Mouse (Mus musculus): ENCODE results near the gene Olfr1225. TPM values are rescaled to one million over a fixed set of nuclear protein-coding genes. Genes with fewer than 3 reads are reported as not detected.
"Not testable (repeated sequence)": the region's sequence is repeated elsewhere in the genome, so short reads cannot be mapped to it uniquely, and the experiment has no call there.

The Olfr1225 gene
- not detected in 2 replicates for polyA plus RNA-seq (2012; rRNA removed)

GRCm38 (mm10) chr2:89174569-89174968 lies at the start of gene Olfr1225:
Gene Olfr1225, minus strand, starts transcription at chr2:89174669.
- H3K4me3 ChIP-seq (replicated peaks; ENCODE audit: extremely low read depth, low read depth, low read length) = no peak within 1 kb of the TSS
- WGBS = 90% methylated on average over 1 of the region's 1 CpGs
- DNase-seq = no peak
- TF ChIP-seq CTCF (IDR thresholded peaks at IDR 0.05; ENCODE audit: insufficient read depth, low read length) = no peak
- no peaks in the 10 kb centered on the region for H3K4me1 ChIP-seq (ENCODE audit: control insufficient read depth, insufficient read depth, low read length)

- no peak within 1 kb of the TSS for H3K4me3 ChIP-seq (replicated peaks; ENCODE audit: extremely low read depth, low read depth, low read length)
Measured at GRCm38 (mm10) chr2:89199948-89200347, 25.5 kb upstream of the Olfr1225 start, which contains the start of gene Olfr1226. Gene Olfr1226, minus strand, starts transcription at chr2:89200048.

GRCm38 (mm10) chr2:89196325-89196982 lies 22.0 kb upstream of the Olfr1225 start:
- TF ChIP-seq CTCF (IDR thresholded peaks at IDR 0.05; ENCODE audit: insufficient read depth, low read length) (no peak), POLR2A (IDR thresholded peaks at IDR 0.05; ENCODE audit: borderline replicate concordance, extremely low read depth, low read depth, low read length) (no peak)
- H3K4me1 ChIP-seq (ENCODE audit: control insufficient read depth, insufficient read depth, low read length) = no peaks in the 10 kb centered on the region
- DNase-seq = no peak
- H3K4me3 ChIP-seq (replicated peaks; ENCODE audit: extremely low read depth, low read depth, low read length) = no peak overlapping the region
- 66% methylated on average over 3 of the region's 3 CpGs for WGBS

More at GRCm38 (mm10) chr2:89199948-89200347, 25.5 kb upstream of the Olfr1225 start, which contains the start of gene Olfr1226:
- TF ChIP-seq POLR2A (IDR thresholded peaks at IDR 0.05; ENCODE audit: borderline replicate concordance, extremely low read depth, low read depth, low read length) = no peak
- no peak for TF ChIP-seq CTCF (IDR thresholded peaks at IDR 0.05; ENCODE audit: insufficient read depth, low read length)
- no peaks in the 10 kb centered on the region for H3K4me1 ChIP-seq (ENCODE audit: control insufficient read depth, insufficient read depth, low read length)
- DNase-seq = no peak
- WGBS = 46% methylated on average over 2 of the region's 2 CpGs

- WGBS = 83% methylated on average over 4 of the region's 4 CpGs
- H3K4me1 ChIP-seq (ENCODE audit: control insufficient read depth, insufficient read depth, low read length); H3K4me3 ChIP-seq (replicated peaks; ENCODE audit: extremely low read depth, low read depth, low read length); DNase-seq: not testable (repeated sequence)
Measured at GRCm38 (mm10) chr2:89164711-89165110, 9.8 kb downstream of the Olfr1225 start.

GRCm38 (mm10) chr2:89163991-89164390 lies 10.5 kb downstream of the Olfr1225 start, which contains the start of gene Olfr1224-ps1:
Gene Olfr1224-ps1, minus strand, starts transcription at chr2:89164091.
- not testable (repeated sequence) for H3K4me3 ChIP-seq (replicated peaks; ENCODE audit: extremely low read depth, low read depth, low read length); DNase-seq; H3K4me1 ChIP-seq (ENCODE audit: control insufficient read depth, insufficient read depth, low read length)
- WGBS = 87% methylated on average over 8 of the region's 8 CpGs

- WGBS = 34% methylated on average over 1 of the region's 1 CpGs
Measured at GRCm38 (mm10) chr2:89151460-89151859, 23.0 kb downstream of the Olfr1225 start, which contains the start of gene Olfr1223. Gene Olfr1223, minus strand, starts transcription at chr2:89151560.

GRCm38 (mm10) chr2:89132954-89133353 lies 41.5 kb downstream of the Olfr1225 start, which contains the start of gene Olfr1222:
Gene Olfr1222, minus strand, starts transcription at chr2:89133054.
- DNase-seq = no peak
- WGBS = 40% methylated on average over 3 of the region's 3 CpGs
- no peak within 1 kb of the TSS for H3K4me3 ChIP-seq (replicated peaks; ENCODE audit: extremely low read depth, low read depth, low read length)
- TF ChIP-seq POLR2A (IDR thresholded peaks at IDR 0.05; ENCODE audit: borderline replicate concordance, extremely low read depth, low read depth, low read length) (no peak), CTCF (IDR thresholded peaks at IDR 0.05; ENCODE audit: insufficient read depth, low read length) (no peak)
- H3K4me1 ChIP-seq (ENCODE audit: control insufficient read depth, insufficient read depth, low read length) = no peaks in the 10 kb centered on the region

More at GRCm38 (mm10) chr2:89151460-89151859, 23.0 kb downstream of the Olfr1225 start, which contains the start of gene Olfr1223:
- H3K4me1 ChIP-seq (ENCODE audit: control insufficient read depth, insufficient read depth, low read length) = no peaks in the 10 kb centered on the region
- no peak for TF ChIP-seq CTCF (IDR thresholded peaks at IDR 0.05; ENCODE audit: insufficient read depth, low read length)
- TF ChIP-seq POLR2A (IDR thresholded peaks at IDR 0.05; ENCODE audit: borderline replicate concordance, extremely low read depth, low read depth, low read length) = no peak
- H3K4me3 ChIP-seq (replicated peaks; ENCODE audit: extremely low read depth, low read depth, low read length) = no peak within 1 kb of the TSS
- DNase-seq = no peak

Other genes starting within 250 kb of the Olfr1225 start
- gene Olfr1211, start 236.6 kb downstream of the Olfr1225 start, polyA plus RNA-seq (2012; rRNA removed) = not detected in 2 replicates
- not detected in 2 replicates for gene Olfr1212, start 220.7 kb downstream of the Olfr1225 start, polyA plus RNA-seq (2012; rRNA removed)
- not detected in 2 replicates for gene Gm13762, start 194.4 kb downstream of the Olfr1225 start, polyA plus RNA-seq (2012; rRNA removed)
- not detected in 2 replicates for gene Olfr1214, start 182.0 kb downstream of the Olfr1225 start, polyA plus RNA-seq (2012; rRNA removed)
- gene Olfr1215, start 167.7 kb downstream of the Olfr1225 start, polyA plus RNA-seq (2012; rRNA removed) = not detected in 2 replicates
- not detected in 2 replicates for gene Olfr1216, start 156.3 kb downstream of the Olfr1225 start, polyA plus RNA-seq (2012; rRNA removed)
- not detected in 2 replicates for gene Olfr1217, start 142.6 kb downstream of the Olfr1225 start, polyA plus RNA-seq (2012; rRNA removed)
- gene Olfr1218, start 113.5 kb downstream of the Olfr1225 start, polyA plus RNA-seq (2012; rRNA removed) = not detected in 2 replicates
- not detected in 2 replicates for gene Olfr1219, start 91.2 kb downstream of the Olfr1225 start, polyA plus RNA-seq (2012; rRNA removed)
- not detected in 2 replicates for gene Olfr1220, start 67.8 kb downstream of the Olfr1225 start, polyA plus RNA-seq (2012; rRNA removed)
- not detected in 2 replicates for gene Olfr1221, start 57.4 kb downstream of the Olfr1225 start, polyA plus RNA-seq (2012; rRNA removed)
- gene Olfr1222, start 41.6 kb downstream of the Olfr1225 start, polyA plus RNA-seq (2012; rRNA removed) = not detected in 2 replicates
- not detected in 2 replicates for gene Olfr1223, start 23.1 kb downstream of the Olfr1225 start, polyA plus RNA-seq (2012; rRNA removed)
- gene Olfr1224-ps1, start 10.6 kb downstream of the Olfr1225 start, polyA plus RNA-seq (2012; rRNA removed) = not detected in 2 replicates
- gene Olfr1226, start 25.4 kb upstream of the Olfr1225 start, polyA plus RNA-seq (2012; rRNA removed) = not detected in 2 replicates
- gene Olfr1228, start 79.4 kb upstream of the Olfr1225 start, polyA plus RNA-seq (2012; rRNA removed) = not detected in 2 replicates
- not detected in 2 replicates for gene Olfr1229, start 113.3 kb upstream of the Olfr1225 start, polyA plus RNA-seq (2012; rRNA removed)
- gene Olfr1230, start 122.6 kb upstream of the Olfr1225 start, polyA plus RNA-seq (2012; rRNA removed) = not detected in 2 replicates
- gene Olfr1231, start 132.4 kb upstream of the Olfr1225 start, polyA plus RNA-seq (2012; rRNA removed) = not detected in 2 replicates
- not detected in 2 replicates for gene Olfr1232, start 155.0 kb upstream of the Olfr1225 start, polyA plus RNA-seq (2012; rRNA removed)
- gene Olfr1233, start 167.7 kb upstream of the Olfr1225 start, polyA plus RNA-seq (2012; rRNA removed) = not detected in 2 replicates
- gene Olfr1234, start 190.2 kb upstream of the Olfr1225 start, polyA plus RNA-seq (2012; rRNA removed) = not detected in 2 replicates
- not detected in 2 replicates for gene Olfr1238, start 235.0 kb upstream of the Olfr1225 start, polyA plus RNA-seq (2012; rRNA removed)
- not detected in 2 replicates for gene Olfr1239, start 245.7 kb upstream of the Olfr1225 start, polyA plus RNA-seq (2012; rRNA removed)

Data from lung, adult 2 months (tissue).